Mouse (Mus musculus) right cerebral cortex, postnatal 14 days (tissue): ENCODE data around the gene Nhsl1.

Experiments used
- DNase-seq: peaks from one replicate; pipeline ENCODE4 v3.0.0; 2022

The Nhsl1 gene

DNA sequence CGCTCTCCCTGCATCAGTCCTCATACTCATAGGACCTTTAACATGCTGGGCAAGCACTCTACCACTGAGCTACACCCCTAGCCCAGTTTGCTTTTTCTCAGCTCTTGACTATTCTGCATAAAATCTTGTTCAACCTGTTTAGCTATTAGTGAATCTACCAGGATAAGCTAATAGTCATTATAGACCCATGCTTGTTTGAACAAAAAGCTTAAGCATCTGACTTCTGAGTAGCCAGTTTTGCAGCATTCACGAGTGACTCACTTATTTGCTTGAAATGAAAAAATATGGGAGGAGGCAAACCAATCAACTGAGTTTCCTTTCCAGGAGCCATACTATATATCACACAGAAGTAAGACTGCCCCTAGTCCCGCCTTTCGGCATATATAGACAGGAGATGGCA lies 32.0 kb downstream of the Nhsl1 start:
- DNase-seq = no peak

DNA sequence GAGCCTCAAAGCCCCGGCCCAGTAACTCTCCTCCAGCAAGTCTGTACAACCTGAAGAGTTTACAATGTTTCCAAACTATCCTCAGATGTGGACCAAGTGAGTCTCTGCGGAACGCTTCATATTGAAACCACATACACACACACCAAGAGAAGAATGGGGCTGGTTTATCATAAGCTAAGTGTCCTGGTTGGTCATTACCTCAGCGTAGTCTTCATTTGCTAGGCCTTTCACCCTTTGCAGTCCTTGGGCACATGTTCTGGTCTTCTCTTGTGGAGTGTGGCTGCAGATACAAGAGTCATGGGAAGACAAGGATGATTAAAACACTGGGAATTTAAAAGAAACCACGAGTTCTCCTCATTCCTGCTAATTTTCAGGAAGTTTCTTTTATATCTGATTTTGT lies 34.2 kb downstream of the Nhsl1 start:
- DNase-seq = no peak

DNA sequence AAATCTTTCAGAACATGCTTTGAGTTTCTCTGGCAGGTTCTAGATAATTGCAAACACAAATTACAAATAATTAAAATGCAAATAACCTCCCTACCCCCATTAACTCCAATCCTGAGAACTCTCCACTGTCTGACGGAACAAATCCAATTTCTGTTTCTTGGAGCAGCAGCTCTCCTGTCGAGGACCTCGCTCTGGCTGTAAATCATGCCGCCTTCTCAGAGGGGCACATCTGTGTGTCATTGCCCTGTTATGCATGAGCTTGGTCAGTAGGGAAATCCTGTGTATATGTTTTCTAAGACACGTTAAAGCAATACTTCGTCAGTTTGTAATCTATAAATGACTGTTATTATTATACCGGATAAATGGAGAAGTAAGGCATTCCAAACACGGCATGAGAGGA lies 35.3 kb downstream of the Nhsl1 start:
- DNase-seq = no peak

DNA sequence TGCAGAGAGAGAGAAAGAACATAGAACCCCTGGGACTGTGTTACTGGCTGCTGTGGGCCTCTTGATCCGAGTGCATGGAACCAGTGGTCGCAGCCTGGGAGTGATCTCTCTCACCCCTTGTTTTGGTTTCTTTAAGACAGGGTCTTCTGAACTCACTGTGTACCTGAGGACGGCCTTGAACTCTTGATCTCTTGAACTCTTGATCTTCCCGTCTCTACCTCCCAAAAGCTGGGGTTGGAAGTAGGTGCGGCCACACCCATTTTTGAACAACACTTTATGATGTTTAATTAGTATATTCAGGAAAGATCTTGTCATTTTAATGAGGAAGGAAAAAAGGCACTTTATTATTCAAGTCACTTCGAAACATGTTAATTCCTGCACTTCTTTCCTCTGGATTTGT lies 37.7 kb downstream of the Nhsl1 start:
- no peak for DNase-seq

DNA sequence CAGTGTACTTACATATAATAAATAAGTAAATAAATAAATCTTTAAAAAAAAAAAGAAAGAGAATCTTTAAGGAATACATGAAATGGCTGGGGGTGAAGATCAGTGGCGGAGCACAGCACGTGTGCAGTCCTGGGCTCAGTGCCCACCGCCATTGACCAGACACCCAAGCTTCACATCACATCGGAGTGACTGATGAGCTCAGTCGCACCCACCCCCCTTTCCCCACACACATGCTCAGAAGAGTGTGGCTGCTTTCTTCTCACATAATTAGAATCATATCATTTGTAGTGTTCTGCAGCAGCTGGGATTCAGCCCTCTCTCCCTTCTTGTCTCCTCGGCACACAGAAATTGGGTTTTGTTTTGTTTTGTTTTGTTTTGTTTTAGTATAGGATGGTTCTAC lies 38.4 kb downstream of the Nhsl1 start:
- DNase-seq = no peak

DNA sequence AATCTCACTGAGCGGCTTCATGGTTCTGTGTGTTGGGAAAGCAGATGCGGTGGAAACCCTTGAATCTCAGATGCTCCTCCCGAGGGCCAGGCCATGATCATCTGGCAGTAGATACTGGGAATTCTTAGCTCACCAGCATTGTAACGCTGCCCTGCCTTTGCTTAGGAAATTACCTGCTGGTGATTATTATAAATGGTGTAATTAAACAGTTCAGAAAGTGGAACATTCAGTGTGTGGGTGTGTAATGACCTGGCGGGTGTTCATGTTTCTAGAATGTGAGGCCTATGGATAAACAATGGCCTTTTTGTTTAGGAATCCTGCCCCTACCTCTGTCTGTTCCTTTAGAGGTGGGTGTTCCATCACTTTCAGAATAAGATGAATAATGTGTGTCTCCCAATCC lies 39.7 kb downstream of the Nhsl1 start:
- no peak for DNase-seq

DNA sequence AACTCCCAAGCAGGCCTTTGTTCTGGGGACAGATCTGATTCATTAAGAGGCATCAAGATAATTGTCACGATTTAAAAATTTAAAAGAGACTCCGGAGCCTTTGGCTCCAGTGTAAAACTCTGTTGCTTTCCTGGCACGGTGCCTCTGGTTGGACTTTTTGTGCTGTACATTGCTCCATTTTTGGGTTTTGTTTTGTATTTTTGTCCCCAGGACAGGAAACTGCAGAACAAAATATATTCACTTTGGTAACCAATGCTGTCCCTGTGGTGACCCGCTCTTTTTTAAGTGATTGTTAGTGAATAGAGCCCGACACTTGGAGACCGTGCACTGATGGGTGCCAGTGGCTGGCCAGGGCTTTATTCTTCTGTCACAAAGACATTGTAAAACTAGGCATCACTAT lies 41.4 kb downstream of the Nhsl1 start:
- no peak for DNase-seq

DNA sequence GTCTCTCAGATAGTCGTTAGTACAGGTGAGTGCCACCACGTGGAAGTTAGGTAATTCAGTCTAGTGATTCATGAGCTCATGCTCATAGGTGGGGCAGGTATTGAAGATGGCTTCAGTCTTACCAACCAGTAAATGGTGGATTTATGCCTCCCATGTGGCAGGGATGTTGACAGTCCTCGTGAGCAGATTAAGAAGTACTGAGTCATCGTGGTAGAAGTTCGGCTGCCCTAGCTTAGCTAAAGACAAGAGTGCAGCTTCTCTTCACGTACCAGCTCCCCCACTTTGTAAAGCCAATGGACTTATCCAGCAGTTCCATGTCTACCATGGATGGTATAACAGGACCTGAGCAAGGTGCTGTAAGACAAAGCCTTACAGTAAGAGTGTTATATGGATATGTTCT lies 46.6 kb downstream of the Nhsl1 start:
- no peak for DNase-seq

DNA sequence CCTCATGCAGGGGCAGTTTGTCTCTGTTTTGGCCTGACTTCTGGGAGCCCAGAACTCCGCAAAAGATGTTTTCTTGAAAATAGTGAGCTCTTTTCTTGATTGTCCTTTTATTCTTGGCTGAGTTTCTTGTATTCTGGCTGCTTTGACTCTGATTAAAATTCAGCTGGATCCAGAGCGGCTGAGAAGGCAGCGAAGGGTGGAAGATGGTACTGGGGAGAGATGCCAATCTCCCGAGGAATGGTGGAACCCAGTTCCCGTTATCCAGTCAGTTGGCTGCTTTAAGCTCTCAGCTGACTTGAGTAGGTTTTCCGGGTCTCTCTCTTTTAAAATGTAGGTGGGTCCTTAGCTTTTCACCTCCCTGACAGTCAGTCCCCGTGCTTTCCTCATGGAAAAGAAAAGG lies 47.9 kb downstream of the Nhsl1 start:
- no peak for DNase-seq

DNA sequence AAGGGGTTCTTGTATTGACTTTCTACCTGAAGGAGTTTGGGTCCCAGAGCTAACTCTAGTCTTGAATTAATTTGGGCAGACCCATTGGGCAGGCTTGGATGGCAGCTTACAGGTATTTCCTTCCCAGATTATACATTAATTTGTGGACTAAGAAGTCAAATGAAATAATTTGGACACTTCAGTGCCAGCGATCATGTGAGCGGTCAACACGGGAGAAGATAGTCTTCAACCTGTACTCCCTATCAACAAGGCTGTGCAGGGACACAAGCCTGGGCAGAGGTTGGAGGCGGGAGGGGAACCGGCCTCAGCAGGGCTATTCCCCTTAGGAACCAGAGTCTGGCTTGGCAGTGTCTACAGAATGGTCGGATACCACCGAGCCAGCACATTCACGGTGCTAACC lies 49.3 kb downstream of the Nhsl1 start:
- no peak for DNase-seq

DNA sequence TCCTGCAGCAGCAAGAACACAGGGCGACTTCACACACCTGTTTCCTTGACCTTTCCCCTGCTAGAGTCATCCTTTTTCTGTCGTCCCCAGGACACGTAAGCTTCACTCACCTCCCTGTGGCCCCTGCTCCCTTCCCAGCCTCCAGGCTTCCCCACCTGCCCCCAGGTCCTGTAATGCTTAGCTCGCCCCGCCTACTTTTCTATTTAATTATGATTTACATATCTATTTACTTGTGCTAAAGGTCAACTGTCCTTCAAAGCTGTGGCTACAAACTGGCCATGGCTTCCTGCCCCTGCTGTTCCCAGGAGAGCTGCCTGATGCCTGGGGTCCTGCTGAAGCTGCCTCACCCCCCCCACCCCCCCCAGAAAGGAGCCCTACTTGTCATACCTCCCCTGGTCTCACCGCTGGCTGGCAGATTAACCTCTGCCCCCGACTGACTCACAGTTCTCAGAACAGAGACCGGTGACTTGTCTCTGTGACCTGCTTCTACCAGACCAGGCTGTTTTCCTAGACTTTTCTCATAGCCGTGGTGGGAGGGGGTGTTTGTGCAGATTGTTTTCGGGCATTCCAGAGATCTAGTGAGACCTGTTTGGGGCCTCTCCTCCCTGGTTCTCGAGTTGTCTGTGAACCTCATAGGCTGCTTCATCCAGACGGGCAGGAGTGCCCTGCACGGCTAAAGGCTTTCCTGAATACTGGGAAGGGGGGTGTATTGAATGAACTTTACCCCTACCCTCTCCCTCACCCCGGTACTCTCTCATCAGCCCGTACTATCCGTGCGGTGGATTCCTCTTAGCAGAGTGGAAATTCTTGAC lies 51.9 kb downstream of the Nhsl1 start:
- DNase-seq = no peak

DNA sequence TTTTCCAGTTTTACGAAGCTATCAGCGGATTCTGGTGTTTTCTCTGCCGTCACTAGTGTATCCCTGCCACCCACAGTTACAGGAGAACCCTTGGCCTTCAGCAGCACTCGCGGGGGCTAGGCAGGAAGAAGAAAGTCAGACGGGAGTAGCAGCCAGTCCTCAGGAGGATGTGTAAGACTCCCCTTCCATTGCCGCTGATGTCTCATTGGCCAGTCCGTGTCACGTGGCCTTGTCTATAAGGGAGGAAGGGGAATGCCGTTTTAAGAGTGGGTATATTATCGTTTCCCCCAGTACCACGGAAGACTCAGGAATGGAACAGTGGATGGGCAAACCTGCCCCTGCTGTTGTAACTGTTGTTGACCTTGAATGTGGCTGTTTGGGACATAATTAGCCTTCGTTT lies 53.1 kb downstream of the Nhsl1 start:
- DNase-seq = no peak

DNA sequence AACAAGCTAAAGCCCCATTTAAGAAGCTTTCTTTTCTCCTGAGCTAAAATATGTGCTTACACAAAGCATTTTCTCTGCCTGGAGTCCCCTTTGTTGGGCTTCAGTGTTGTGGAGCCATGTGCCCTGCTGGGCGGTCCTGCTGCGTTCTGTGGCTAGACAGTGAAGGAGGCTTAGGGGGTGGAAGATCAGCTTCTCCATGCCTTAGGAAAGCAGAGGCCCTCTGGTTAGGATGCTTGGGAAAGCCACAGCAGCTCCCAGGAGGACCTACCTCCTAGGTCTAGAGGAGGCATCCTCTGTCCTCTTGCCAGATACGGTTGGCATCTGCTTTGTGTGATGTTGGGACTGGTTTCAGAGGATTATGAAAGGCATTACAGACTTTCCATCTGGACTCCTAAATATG lies 56.5 kb downstream of the Nhsl1 start:
- DNase-seq = no peak

DNA sequence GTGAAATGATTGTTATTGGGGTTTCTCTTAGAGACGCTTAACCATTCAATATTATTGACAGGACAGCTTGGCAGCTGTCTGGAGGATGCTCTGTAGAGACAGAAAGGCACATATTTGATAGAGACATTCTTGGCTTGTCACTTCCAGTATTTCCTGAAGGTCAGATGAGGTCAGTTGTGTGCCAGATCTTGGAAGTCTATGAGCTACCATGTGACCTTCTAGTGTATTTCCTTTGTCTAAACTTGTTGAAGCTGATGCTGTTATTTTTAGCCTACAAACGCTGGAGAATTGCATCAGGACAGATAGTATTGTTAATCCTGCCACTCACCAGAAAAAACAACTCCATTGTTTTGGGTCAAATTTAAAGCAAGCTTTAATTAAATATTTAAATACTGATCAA lies 66.0 kb downstream of the Nhsl1 start:
- DNase-seq = no peak

DNA sequence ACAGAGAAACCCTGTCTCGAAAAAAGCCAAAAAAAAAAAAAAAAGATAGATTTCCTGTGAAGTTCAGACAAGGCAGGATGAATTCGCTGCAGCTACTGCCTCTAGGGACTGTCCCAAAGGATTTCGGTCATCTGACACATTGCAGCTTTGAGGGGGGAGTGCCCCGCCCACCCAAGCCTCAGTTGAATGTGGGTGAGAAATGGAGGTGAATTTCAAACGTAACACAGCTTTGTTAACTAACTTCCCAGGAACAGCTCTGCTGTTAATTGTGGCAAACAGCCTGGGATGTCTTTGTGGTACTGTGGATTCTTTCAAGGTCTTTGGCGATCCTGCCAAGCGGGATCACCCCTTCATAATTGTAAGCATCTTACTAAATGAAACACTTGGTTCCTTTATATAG lies 67.4 kb downstream of the Nhsl1 start:
- no peak for DNase-seq

DNA sequence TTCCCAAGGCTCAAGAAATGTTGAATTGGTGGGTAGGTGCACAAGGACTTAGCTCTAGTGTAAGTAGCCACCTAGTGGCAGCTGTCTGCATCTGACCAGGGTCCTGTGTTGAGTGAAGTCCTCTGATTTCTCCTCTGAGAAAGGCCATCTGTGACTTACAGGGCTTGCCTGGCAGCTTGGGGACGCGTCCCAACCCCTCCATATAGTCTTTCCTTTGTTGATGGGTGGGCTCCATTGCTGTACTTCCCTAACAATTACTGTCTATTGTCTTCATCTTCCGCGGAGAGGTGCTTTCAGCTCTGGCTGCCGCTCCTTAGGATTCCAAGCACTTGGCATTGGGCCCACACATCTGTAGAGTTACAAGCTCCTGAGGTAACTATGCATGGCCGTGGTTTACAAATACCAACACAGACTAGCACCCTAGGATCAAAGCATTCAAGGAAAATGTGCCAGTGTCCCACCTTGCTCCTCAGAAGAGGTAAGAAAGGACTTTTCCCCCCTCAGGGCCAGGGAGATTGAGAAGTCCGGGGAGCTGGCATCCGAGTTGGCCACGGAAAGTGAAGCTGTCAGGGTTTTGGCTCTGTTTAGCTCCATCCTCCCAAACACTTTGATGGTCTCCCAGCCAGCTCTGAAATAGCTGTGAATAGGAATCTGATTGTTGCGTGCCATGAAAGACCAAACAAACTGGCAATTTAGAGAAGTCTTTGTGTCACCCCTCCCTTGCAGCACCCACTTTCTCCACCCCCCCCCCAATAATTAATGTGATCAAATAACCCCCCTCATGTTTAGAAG lies 70.2 kb downstream of the Nhsl1 start:
- peak; percentile 55 for DNase-seq

DNA sequence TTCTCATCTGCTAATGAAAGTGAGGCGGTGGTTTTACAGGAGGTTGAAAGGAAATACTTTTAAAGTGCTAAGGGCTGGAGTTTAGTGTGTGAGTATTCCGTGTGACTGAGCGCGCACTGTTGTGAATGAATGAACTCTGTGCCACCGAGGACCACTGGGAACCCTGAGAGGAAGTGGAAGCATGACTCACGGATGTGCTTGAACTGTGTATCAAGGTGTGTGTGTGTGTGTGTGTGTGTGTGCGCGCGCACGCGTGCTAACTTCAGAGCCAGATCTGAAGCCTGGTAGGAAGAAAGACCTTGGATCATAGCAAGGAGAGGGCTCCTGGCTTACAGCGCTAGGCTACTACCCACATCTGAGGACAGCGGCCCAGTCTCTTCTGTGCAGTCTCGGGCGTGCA lies 71.2 kb downstream of the Nhsl1 start:
- no peak for DNase-seq

DNA sequence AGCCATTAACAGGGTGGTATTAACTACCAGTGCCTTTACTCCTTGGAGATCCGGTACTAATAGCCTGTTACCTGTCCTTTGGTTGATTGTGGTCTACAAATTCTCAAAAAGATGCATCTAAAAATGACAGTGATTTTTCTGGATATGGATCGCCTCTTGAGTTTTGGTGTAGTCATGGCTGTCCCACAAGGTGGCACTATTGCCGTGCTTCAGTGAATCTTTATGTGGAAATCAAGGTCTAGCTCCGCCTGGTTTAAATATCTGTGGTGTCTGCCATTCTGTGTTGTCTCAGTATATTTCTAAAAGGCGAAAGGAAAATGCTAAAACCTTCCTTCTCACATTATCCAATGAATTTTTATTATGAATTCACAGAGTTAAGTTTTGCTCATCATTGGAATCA lies 72.8 kb downstream of the Nhsl1 start:
- peak; percentile 57 for DNase-seq

DNA sequence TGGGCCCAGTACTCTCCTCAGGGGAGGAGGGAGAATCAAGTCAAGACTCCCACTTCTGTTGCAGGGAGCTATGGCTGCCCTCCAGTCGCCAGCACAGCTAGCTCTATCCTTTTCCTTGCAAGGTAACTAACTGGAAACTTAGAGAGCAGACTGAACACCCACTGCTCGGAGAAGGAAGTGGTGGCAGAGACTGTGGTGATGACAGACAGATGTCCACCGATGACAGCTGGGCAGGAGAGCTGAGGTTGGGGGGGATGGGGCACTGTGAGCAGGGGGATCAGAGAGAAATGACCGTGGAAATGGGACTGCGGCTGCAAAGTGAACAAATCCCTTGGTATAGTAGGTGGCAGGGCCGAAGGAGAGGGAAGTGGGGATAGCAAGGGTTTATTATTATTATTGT lies 73.5 kb downstream of the Nhsl1 start:
- DNase-seq = no peak

DNA sequence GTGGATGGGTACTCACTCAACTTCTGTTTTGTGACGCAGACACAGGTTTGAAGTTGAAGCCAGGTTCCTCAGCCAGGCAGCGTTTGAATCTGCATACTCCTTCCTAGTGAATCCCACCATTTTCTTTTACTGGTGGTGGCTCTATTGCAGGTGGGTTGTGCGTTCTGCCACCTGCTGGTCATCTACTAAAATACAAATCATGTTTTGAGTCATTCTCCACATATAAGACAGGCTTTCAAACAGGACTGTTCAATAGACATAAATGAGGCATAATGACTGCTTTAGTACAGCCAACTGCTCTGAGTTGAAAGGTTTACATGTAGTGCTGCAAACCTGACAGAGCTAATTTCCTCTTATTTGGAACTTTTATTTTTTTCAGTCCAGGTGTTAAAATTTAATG lies 75.0 kb downstream of the Nhsl1 start:
- DNase-seq = no peak

DNA sequence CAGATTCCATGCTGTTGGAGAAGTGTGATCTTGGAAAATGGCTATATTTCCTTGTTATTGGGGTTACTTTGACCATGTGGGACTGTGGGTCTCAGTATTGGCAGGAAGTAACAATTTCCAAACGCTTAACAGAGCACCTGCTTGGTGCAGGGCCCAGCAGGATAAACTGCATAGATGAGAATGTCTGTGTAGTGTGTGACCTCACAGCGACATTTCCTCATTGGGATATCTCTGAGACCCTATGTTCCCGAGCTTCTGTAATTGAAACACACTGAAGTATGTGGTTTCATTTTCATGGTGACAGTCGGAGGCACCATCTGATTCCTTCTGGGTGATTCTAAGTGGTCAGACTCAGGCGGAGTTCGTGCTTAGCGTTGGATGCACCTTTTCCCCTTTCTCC lies 75.5 kb downstream of the Nhsl1 start:
- no peak for DNase-seq

DNA sequence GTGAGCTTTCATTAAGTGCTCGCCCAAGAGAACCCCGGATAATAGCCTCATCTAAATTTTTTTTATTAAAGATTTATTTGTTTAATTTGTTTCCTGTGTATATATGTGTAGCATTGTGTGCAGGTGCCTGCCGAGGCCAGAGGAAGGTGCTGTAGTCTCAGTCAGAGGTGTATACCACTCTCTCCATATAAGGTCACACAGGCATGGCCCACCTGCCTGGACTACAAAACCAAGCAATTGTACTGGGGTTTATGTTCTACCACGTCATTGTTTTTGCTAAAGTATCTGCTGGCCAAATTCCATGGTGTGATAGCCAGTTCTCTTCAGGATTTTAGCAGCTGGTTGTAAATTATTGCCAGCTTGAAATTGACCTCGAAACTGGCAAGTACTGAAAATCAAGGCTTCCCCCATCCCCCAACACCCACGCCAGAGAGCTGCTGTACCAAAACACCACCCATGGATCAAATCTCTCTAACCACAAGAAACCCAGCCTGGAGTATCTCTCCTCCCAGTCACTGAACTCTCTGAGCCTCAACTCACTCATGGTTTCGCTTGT lies 81.4 kb downstream of the Nhsl1 start:
- no peak for DNase-seq

DNA sequence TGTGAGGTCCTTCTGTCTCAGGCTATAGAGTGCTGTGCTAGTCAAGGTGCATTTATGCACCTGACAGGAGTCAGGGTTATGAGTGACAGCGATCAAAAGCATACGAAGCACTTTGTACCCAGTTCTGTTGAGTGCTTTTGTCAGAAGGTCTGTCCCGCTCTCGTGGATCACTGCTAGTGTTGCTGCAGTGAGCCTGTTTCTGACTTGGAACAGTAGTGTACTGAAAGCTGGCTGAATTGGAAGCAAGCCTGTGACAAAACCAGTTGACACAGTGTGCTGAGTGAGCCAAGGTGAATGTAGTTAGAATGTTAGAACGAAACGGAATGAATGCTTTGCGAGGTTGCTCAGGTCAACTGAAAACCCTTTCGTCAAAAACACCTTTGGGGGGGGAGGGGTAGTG lies 82.2 kb downstream of the Nhsl1 start:
- no peak for DNase-seq

DNA sequence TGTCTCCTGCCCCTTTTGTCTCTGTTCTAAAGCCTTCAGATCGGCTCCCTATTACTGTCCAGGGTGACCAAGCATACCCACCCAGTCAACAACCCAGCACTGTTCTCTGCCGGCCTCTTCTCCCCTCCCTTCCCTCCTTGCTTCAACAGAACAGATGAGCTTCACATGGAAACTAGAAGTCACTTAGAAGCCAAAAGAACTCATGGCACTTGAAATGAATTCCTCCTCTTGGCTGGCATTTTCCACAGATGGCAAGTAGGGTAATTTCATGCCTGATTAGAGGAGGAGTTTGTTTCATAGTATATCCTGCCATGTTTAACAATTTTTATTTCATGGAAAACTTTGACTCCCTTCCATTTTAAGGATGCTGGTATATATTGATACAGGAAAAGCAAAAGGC lies 85.2 kb downstream of the Nhsl1 start:
- DNase-seq = no peak
